Mouse (Mus musculus) CH12.LX (cell line): ENCODE data around the gene Gorasp1. TPM values are rescaled to one million over a fixed set of nuclear protein-coding genes. Genes with fewer than 3 reads are reported as not detected.

Experiments
- DNase-seq: peaks from one replicate; pipeline ENCODE4 v3.0.0-alpha.2; 2013; ENCODE audit errors: extremely low read depth
- H3K27ac ChIP-seq: 2 replicates; pipeline ENCODE4 v1.5.1; 2012; ENCODE audit warnings: low read depth, mild to moderate bottlenecking, control low read depth, moderate library complexity; ENCODE audit not compliant: insufficient read depth
- H3K27me3 ChIP-seq: replicated peaks from 2 replicates; pipeline ENCODE3; 2012; ENCODE audit warnings: inconsistent platforms
- H3K36me3 ChIP-seq, 2 experiments: replicated peaks in 1 of 2; 2 replicates each; pipeline versions ENCODE3 to v1.6.1; 2012; ENCODE audit warnings: inconsistent platforms in 1 of 2, low read length in 1 of 2, mild to moderate bottlenecking in 1 of 2, mixed read lengths in 1 of 2, moderate library complexity in 1 of 2; ENCODE audit not compliant: control insufficient read depth in 1 of 2, insufficient read depth in 1 of 2
- H3K4me1 ChIP-seq, 2 experiments: 2 replicates each; pipeline ENCODE4 v1.6.1; 2012; ENCODE audit warnings: inconsistent platforms in 1 of 2, moderate library complexity in 1 of 2; ENCODE audit not compliant: insufficient read depth in 2 of 2, control insufficient read depth in 1 of 2
- H3K4me2 ChIP-seq: 2 replicates; pipeline ENCODE4 v1.6.1; 2012; ENCODE audit warnings: low read depth, mild to moderate bottlenecking, control low read depth; ENCODE audit not compliant: poor library complexity, insufficient read depth, severe bottlenecking
- H3K4me3 ChIP-seq, 3 experiments: fragments of 150-350 bp in 1 of 3; sonication (generic) in 1 of 3; replicated peaks in 1 of 3; 2 replicates each; pipeline versions ENCODE3 to v1.5.1; 2011 to 2012; ENCODE audit warnings: low read depth in 2 of 3, low read length in 2 of 3, mild to moderate bottlenecking in 2 of 3, moderate library complexity in 2 of 3, control low read depth in 1 of 3, improper control_type of control experiment in 1 of 3, inconsistent platforms in 1 of 3, mixed read lengths in 1 of 3; ENCODE audit not compliant: poor library complexity in 1 of 3
- H3K79me2 ChIP-seq: replicated peaks from 2 replicates; pipeline ENCODE4 v1.6.1; 2012; ENCODE audit warnings: mild to moderate bottlenecking, moderate library complexity; ENCODE audit not compliant: control insufficient read depth, poor library complexity, insufficient read depth, severe bottlenecking; ENCODE audit errors: extremely low read depth
- H3K9ac ChIP-seq: 2 replicates; pipeline ENCODE4 v1.6.1; 2012; ENCODE audit warnings: low read depth, mild to moderate bottlenecking, control low read depth, moderate library complexity; ENCODE audit not compliant: insufficient read depth
- H3K9me3 ChIP-seq: replicated peaks from 2 replicates; pipeline ENCODE3; 2012; ENCODE audit warnings: low read length, inconsistent platforms, mixed read lengths
- CTCF ChIP-seq, 2 experiments: IDR thresholded peaks in 1 of 2; conservative IDR thresholded peaks in 1 of 2; 2 replicates each; pipeline ENCODE4 v1.5.1; 2011 to 2012; ENCODE audit warnings: low read depth in 2 of 2, low read length in 2 of 2, improper control_type of control experiment in 1 of 2, inconsistent platforms in 1 of 2, mild to moderate bottlenecking in 1 of 2, moderate library complexity in 1 of 2
- ELF1 ChIP-seq: IDR thresholded peaks from 2 replicates; pipeline ENCODE4 v1.6.1; 2014; ENCODE audit warnings: low read depth, mild to moderate bottlenecking, inconsistent platforms, low read length, improper control_type of control experiment
- ETS1 ChIP-seq: conservative IDR thresholded peaks from 2 replicates; pipeline ENCODE4 v1.6.1; 2012; ENCODE audit warnings: low read depth, mild to moderate bottlenecking, inconsistent platforms, low read length, improper control_type of control experiment, moderate library complexity
- GABPA ChIP-seq: IDR thresholded peaks from 2 replicates; pipeline ENCODE4 v1.6.1; 2012; ENCODE audit warnings: low read depth, low read length, improper control_type of control experiment, inconsistent platforms; ENCODE audit not compliant: insufficient replicate concordance
- JUND ChIP-seq: conservative IDR thresholded peaks from 2 replicates; pipeline ENCODE4 v1.6.1; 2011; ENCODE audit warnings: low read depth, low read length, improper control_type of control experiment
- MAFK ChIP-seq: IDR thresholded peaks from 2 replicates; pipeline ENCODE4 v1.6.1; 2011; ENCODE audit warnings: low read length, improper control_type of control experiment; ENCODE audit not compliant: insufficient replicate concordance
- MAZ ChIP-seq: IDR thresholded peaks from 2 replicates; pipeline ENCODE4 v1.6.1; 2012; ENCODE audit warnings: low read depth, mild to moderate bottlenecking, inconsistent platforms, low read length, improper control_type of control experiment, moderate library complexity
- MEF2A ChIP-seq: IDR thresholded peaks from 2 replicates; pipeline ENCODE4 v1.6.1; 2014; ENCODE audit warnings: low read depth, mild to moderate bottlenecking, inconsistent platforms, low read length, improper control_type of control experiment, borderline replicate concordance
- MXI1 ChIP-seq: IDR thresholded peaks from 2 replicates; pipeline ENCODE4 v1.6.1; 2011; ENCODE audit warnings: mild to moderate bottlenecking, low read depth, low read length, improper control_type of control experiment
- MYC ChIP-seq: IDR thresholded peaks from 2 replicates; pipeline ENCODE4 v1.6.1; 2011; ENCODE audit warnings: low read depth, mild to moderate bottlenecking, improper control_type of control experiment, low read length
- NELFE ChIP-seq: IDR thresholded peaks from 2 replicates; pipeline ENCODE4 v1.6.1; 2011; ENCODE audit warnings: low read depth, low read length, improper control_type of control experiment
- PAX5 ChIP-seq: IDR thresholded peaks from 2 replicates; pipeline ENCODE4 v1.6.1; 2012; ENCODE audit warnings: low read length, inconsistent platforms, mixed read lengths
- POLR2A ChIP-seq: IDR thresholded peaks from 2 replicates; pipeline ENCODE4 v1.6.1; 2011; ENCODE audit warnings: low read depth, mild to moderate bottlenecking, improper control_type of control experiment, low read length
- RCOR1 ChIP-seq: conservative IDR thresholded peaks from 2 replicates; pipeline ENCODE4 v1.6.1; 2012; ENCODE audit warnings: low read depth, mild to moderate bottlenecking, inconsistent platforms, low read length, improper control_type of control experiment
- SIN3A ChIP-seq: IDR thresholded peaks from 2 replicates; pipeline ENCODE4 v1.6.1; 2012; ENCODE audit warnings: low read length, improper control_type of control experiment, inconsistent platforms
- SMC3 ChIP-seq: IDR thresholded peaks from 2 replicates; pipeline ENCODE4 v1.6.1; 2011; ENCODE audit warnings: low read depth, low read length, improper control_type of control experiment
- TBP ChIP-seq: conservative IDR thresholded peaks from 2 replicates; pipeline ENCODE4 v1.6.1; 2011; ENCODE audit warnings: low read depth, low read length, improper control_type of control experiment
- TCF12 ChIP-seq: IDR thresholded peaks from 2 replicates; pipeline ENCODE4 v1.6.1; 2014; ENCODE audit warnings: low read depth, mild to moderate bottlenecking, inconsistent platforms, low read length, improper control_type of control experiment
- USF2 ChIP-seq: conservative IDR thresholded peaks from 2 replicates; pipeline ENCODE4 v1.6.1; 2011; ENCODE audit warnings: low read depth, low read length, improper control_type of control experiment
- ZC3H11A ChIP-seq: IDR thresholded peaks from 2 replicates; pipeline ENCODE4 v1.6.1; 2012; ENCODE audit warnings: low read depth, mild to moderate bottlenecking, inconsistent platforms, low read length, improper control_type of control experiment
- ZNF384 ChIP-seq: IDR thresholded peaks from 2 replicates; pipeline ENCODE4 v1.6.1; 2012; ENCODE audit warnings: low read depth, low read length, improper control_type of control experiment, inconsistent platforms
- dilution Hi-C: fragments of 300-500 bp; cut with MboI; formaldehyde crosslinking; loops from 2 replicates; pipeline ENCODE4 v1.14.3; 2020; ENCODE audit warnings: low sequenced_read_pairs; ENCODE audit not compliant: extremely low pct_unique_long_range_greater_than_20kb, extremely low pct_ligation_motif_present
- in situ Hi-C: fragments of 300-500 bp; cut with MboI; formaldehyde crosslinking; loops from 3 replicates; pipeline ENCODE4 v1.14.3; 2019; ENCODE audit warnings: low sequenced_read_pairs, low pct_ligation_motif_present, low pct_unique_long_range_greater_than_20kb, mixed read lengths
- polyA plus RNA-seq: library from polyadenylated mRNA; unstranded; fragments of >175 nt; gene quantifications from 2 replicates; pipeline ENCODE4 v1.2.1, GENCODE M21; 2012; ENCODE audit warnings: low read depth; ENCODE audit not compliant: insufficient read length
- total RNA-seq, 2 experiments: library from RNA; depleted of rRNA; stranded (reverse); fragments of 300-350 nt in 1 of 2; fragments of >200 nt in 1 of 2; gene quantifications; 2 replicates each; pipeline ENCODE4 v1.2.3; 2012 to 2014

The Gorasp1 gene
- total and polyA plus RNA-seq, 3 experiments = 8.7 to 12.6 (median 9.2) TPM

DNA sequence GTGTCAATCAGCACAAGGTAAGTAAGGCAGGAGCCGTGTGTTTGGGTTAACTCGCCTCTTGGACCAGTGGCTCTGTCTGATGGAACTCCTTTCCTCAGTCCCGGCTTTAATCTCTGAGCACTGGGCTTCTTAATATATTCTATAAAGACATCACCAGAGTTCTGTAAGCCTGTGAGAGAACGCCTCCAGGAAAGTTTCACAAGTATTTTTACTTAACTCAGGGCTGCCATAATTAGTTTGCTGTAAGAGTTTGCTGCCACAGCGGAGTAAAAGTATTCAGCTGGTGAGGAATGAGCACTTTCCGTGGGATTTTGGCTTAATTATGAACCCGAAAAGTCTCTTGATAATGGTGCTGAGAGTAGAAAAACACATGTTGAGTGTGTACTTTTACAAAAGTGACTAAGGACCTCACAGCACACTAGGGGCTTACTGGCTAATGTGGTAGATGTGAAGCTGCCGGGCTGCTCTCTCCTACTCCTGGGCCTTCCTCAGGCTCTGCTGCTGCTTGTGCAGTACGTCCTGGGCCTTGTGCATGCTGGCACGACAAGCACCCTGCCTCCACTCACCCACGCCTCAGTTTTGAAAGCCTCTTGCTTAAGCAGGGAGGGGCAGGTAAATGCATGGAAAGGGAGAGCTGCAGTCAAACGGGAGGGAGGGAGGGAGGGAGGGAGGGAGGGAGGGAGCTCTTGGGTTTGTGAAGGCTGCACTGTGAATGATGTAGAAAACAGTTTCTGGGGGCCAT, 34.8 kb downstream of the Gorasp1 start:
- H3K4me1 ChIP-seq = no peaks in the 10 kb centered on the region
- H3K79me2 ChIP-seq = peaks cover 5% of the 10 kb centered on the region; the same call in 1 of the 2 replicates
- H3K27me3 ChIP-seq = no peaks in the 10 kb centered on the region
- no peak overlapping the region for H3K27ac ChIP-seq
- H3K36me3 ChIP-seq = peaks cover 45 to 85% of the 10 kb centered on the region in 2 experiments
- no peak overlapping the region for H3K4me3 ChIP-seq
- no peak overlapping the region for H3K9ac ChIP-seq
- no peak for DNase-seq
- TF ChIP-seq TCF12 = no peak
- no peak for TF ChIP-seq SMC3
- TF ChIP-seq, all 38 proteins: peak for 0
- Histone ChIP-seq H3K9me3 (no peaks in the 10 kb centered on the region), H3K4me2 (no peak overlapping the region)
- dilution Hi-C loops (no loop called here), in situ Hi-C loops (no loop called here)

DNA sequence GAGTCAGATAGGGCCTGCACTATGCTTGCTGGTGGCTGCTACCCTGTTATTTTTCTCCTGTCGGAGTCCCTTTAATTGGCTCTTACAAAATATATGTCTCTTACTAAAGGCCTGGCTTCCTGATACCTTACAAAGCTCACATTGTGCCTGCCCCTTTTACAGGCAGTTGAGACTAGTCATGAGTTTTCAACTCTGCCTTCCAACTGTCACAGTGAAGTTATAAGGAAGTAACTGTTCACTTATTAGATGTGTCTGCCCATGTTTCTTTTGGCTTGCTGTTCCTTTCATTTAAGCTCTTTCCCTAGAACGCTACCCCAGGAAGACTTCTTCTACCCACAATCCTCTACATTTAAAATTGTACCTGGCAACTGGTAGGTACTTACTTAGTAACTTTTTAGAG, 37.9 kb downstream of the Gorasp1 start:
- peaks cover 20% of the 10 kb centered on the region for H3K79me2 ChIP-seq
- no peak for DNase-seq
- in situ Hi-C loops = loop anchor here (25.0 kb wide), 2 partner anchors 237 to 437 kb away; no protein-coding TSS in a partner anchor
- TF ChIP-seq ELF1 (no peak), ETS1 (no peak), MYC (no peak), PAX5 (no peak), MEF2A (no peak), ZNF384 (no peak), POLR2A (no peak), ZC3H11A (no peak), CTCF (conservative IDR thresholded peaks at IDR 0.05 in 1 of 2, IDR thresholded peaks at IDR 0.05 in 1 of 2; ENCODE audit: low read depth in 2 of 2, low read length in 2 of 2) (no peak), MAFK (no peak), MAZ (no peak), JUND (no peak), USF2 (no peak), NELFE (no peak), RCOR1 (no peak), TBP (no peak), SIN3A (no peak), GABPA (no peak), TCF12 (no peak), MXI1 (no peak)
- no peak overlapping the region for H3K4me2 ChIP-seq
- no peaks in the 10 kb centered on the region for H3K9me3 ChIP-seq
- H3K9ac ChIP-seq = no peak overlapping the region
- H3K4me3 ChIP-seq = no peak overlapping the region
- dilution Hi-C loops = no loop called here
- H3K4me1 ChIP-seq = peaks cover 4 to 16% of the 10 kb centered on the region in 2 experiments; a peak in 3 of 4 replicates
- H3K27me3 ChIP-seq = no peaks in the 10 kb centered on the region
- no peak overlapping the region for H3K27ac ChIP-seq
- H3K36me3 ChIP-seq = peaks cover 18 to 68% of the 10 kb centered on the region in 2 experiments
